Mouse (Mus musculus): ENCODE measurements at regions not wholly inside any gene's neighbourhood (a gene's known extent, or its start where the extent isn't known, plus 50 kb on each side); places are given as distances from the start of the nearest gene placed in this dataset.

GRCm38 (mm10) chr15:54335306-54335705, 450.6 kb downstream of the Gm7489 start:
- ATAC-seq (ENCODE audit: insufficient read depth, low FRiP score) = no peak
- Histone ChIP-seq H3K9ac (ENCODE audit: low read length) (no peak overlapping the region), H3K27ac (ENCODE audit: low read length) (no peak overlapping the region), H3K4me2 (ENCODE audit: low read depth, low read length) (no peak overlapping the region), H3K4me1 (ENCODE audit: control insufficient read depth, insufficient read depth, low read length) (no peaks in the 10 kb centered on the region), H3K9me3 (replicated peaks; ENCODE audit: control insufficient read depth, low read length) (no peaks in the 10 kb centered on the region), H3K27me3 (ENCODE audit: control insufficient read depth, insufficient read depth, low read length) (no peaks in the 10 kb centered on the region), H3K4me3 (replicated peaks; ENCODE audit: low read length) (no peak overlapping the region), H3K36me3 (ENCODE audit: control insufficient read depth, insufficient read depth, low read length) (no peaks in the 10 kb centered on the region)
- WGBS = 61% methylated on average over 1 of the region's 1 CpGs

- Histone ChIP-seq H3K4me2 (ENCODE audit: low read depth, low read length) (no peak overlapping the region), H3K27ac (ENCODE audit: low read length) (no peak overlapping the region), H3K27me3 (ENCODE audit: control insufficient read depth, insufficient read depth, low read length) (no peaks in the 10 kb centered on the region), H3K4me1 (ENCODE audit: control insufficient read depth, insufficient read depth, low read length) (peaks cover 3% of the 10 kb centered on the region; the same call in 1 of the 2 replicates), H3K9ac (ENCODE audit: low read length) (no peak overlapping the region), H3K9me3 (replicated peaks; ENCODE audit: control insufficient read depth, low read length) (no peaks in the 10 kb centered on the region), H3K36me3 (ENCODE audit: control insufficient read depth, insufficient read depth, low read length) (no peaks in the 10 kb centered on the region), H3K4me3 (replicated peaks; ENCODE audit: low read length) (no peak overlapping the region)
- WGBS = 45% methylated on average over 3 of the region's 3 CpGs
- peak; percentile 44; the same call in 1 of the 2 replicates for ATAC-seq (ENCODE audit: insufficient read depth, low FRiP score)
These were observed 469.0 kb downstream of the Gm7489 start for GRCm38 (mm10) chr15:54353753-54354152.

GRCm38 (mm10) chr15:54358731-54359130, 474.0 kb downstream of the Gm7489 start:
- Histone ChIP-seq H3K27ac (ENCODE audit: low read length) (no peak overlapping the region), H3K4me3 (replicated peaks; ENCODE audit: low read length) (no peak overlapping the region), H3K36me3 (ENCODE audit: control insufficient read depth, insufficient read depth, low read length) (no peaks in the 10 kb centered on the region), H3K9me3 (replicated peaks; ENCODE audit: control insufficient read depth, low read length) (no peaks in the 10 kb centered on the region), H3K4me2 (ENCODE audit: low read depth, low read length) (no peak overlapping the region), H3K27me3 (ENCODE audit: control insufficient read depth, insufficient read depth, low read length) (no peaks in the 10 kb centered on the region), H3K4me1 (ENCODE audit: control insufficient read depth, insufficient read depth, low read length) (peaks cover 5% of the 10 kb centered on the region; the same call in 1 of the 2 replicates), H3K9ac (ENCODE audit: low read length) (no peak overlapping the region)
- ATAC-seq (ENCODE audit: insufficient read depth, low FRiP score) = no peak
- WGBS = 62% methylated on average over 3 of the region's 3 CpGs
